Mouse (Mus musculus) MEL (cell line): ENCODE data around the gene Nt5c3b. TPM values are rescaled to one million over a fixed set of nuclear protein-coding genes. Genes with fewer than 3 reads are reported as not detected.

Source experiments
- DNase-seq: peaks from one replicate; pipeline ENCODE4 v3.0.0; 2011; ENCODE audit warnings: low read depth, low spot score
- H3K27ac ChIP-seq: 2 replicates; pipeline ENCODE4 v1.5.1; 2012; ENCODE audit warnings: low read depth, mild to moderate bottlenecking, control low read depth, low read length, moderate library complexity; ENCODE audit not compliant: control insufficient read depth
- H3K27me3 ChIP-seq, 2 experiments: fragments of 150-350 bp in 1 of 2; sonication (generic) in 1 of 2; 2 replicates each; pipeline ENCODE4 v1.6.1; 2012; ENCODE audit warnings: low read length in 2 of 2, mild to moderate bottlenecking in 2 of 2, improper control_type of control experiment in 1 of 2, moderate library complexity in 1 of 2; ENCODE audit not compliant: insufficient read depth in 2 of 2, control insufficient read depth in 1 of 2
- H3K36me3 ChIP-seq, 2 experiments: 2 replicates each; pipeline ENCODE4 v1.6.1; 2012 to 2014; ENCODE audit warnings: low read length in 2 of 2, improper control_type of control experiment in 1 of 2, inconsistent platforms in 1 of 2, mild to moderate bottlenecking in 1 of 2; ENCODE audit not compliant: insufficient read depth in 2 of 2, control insufficient read depth in 1 of 2
- H3K4me1 ChIP-seq, 2 experiments: fragments of 150-350 bp in 1 of 2; sonication (generic) in 1 of 2; 2 replicates each; pipeline ENCODE4 v1.6.1; 2012; ENCODE audit warnings: low read length in 2 of 2, improper control_type of control experiment in 1 of 2, mild to moderate bottlenecking in 1 of 2; ENCODE audit not compliant: insufficient read depth in 2 of 2, control insufficient read depth in 1 of 2
- H3K4me3 ChIP-seq, 2 experiments: fragments of 150-350 bp in 1 of 2; sonication (generic) in 1 of 2; 2 replicates each; pipeline ENCODE4 v1.5.1; 2012; ENCODE audit warnings: low read depth in 2 of 2, low read length in 2 of 2, mild to moderate bottlenecking in 2 of 2, moderate library complexity in 2 of 2, control low read depth in 1 of 2, improper control_type of control experiment in 1 of 2; ENCODE audit not compliant: control insufficient read depth in 1 of 2, insufficient read depth in 1 of 2
- H3K79me2 ChIP-seq: 2 replicates; pipeline ENCODE4 v1.6.1; 2012; ENCODE audit warnings: mild to moderate bottlenecking, low read length, moderate library complexity; ENCODE audit not compliant: control insufficient read depth, poor library complexity, insufficient read depth
- H3K9ac ChIP-seq: 2 replicates; pipeline ENCODE4 v1.6.1; 2012; ENCODE audit warnings: low read depth, mild to moderate bottlenecking, control low read depth, low read length, moderate library complexity; ENCODE audit not compliant: control insufficient read depth, poor library complexity, severe bottlenecking
- H3K9me3 ChIP-seq: fragments of 150-350 bp; sonication (generic); replicated peaks from 2 replicates; pipeline ENCODE4 v1.6.1; 2012; ENCODE audit warnings: mild to moderate bottlenecking, low read length, improper control_type of control experiment, moderate library complexity; ENCODE audit not compliant: insufficient read depth
- EP300 ChIP-seq, 2 experiments: IDR thresholded peaks; 2 replicates each; pipeline ENCODE4 v1.6.1; 2011; ENCODE audit warnings: improper control_type of control experiment in 2 of 2, low read length in 2 of 2, low read depth in 1 of 2, mild to moderate bottlenecking in 1 of 2
- ETS1 ChIP-seq: IDR thresholded peaks from 2 replicates; pipeline ENCODE4 v1.6.1; 2012; ENCODE audit warnings: low read depth, mild to moderate bottlenecking, inconsistent platforms, low read length, improper control_type of control experiment, moderate library complexity
- HCFC1 ChIP-seq: IDR thresholded peaks from 2 replicates; pipeline ENCODE4 v1.6.1; 2012; ENCODE audit warnings: low read depth, mild to moderate bottlenecking, inconsistent platforms, low read length, improper control_type of control experiment, moderate library complexity
- KAT2A ChIP-seq: conservative IDR thresholded peaks from 2 replicates; pipeline ENCODE4 v1.6.1; 2012; ENCODE audit warnings: low read depth, low read length, improper control_type of control experiment, inconsistent platforms
- MAZ ChIP-seq: IDR thresholded peaks from 2 replicates; pipeline ENCODE4 v1.6.1; 2012; ENCODE audit warnings: low read depth, mild to moderate bottlenecking, inconsistent platforms, low read length, improper control_type of control experiment
- MYB ChIP-seq: IDR thresholded peaks from 2 replicates; pipeline ENCODE4 v1.6.1; 2011; ENCODE audit warnings: mild to moderate bottlenecking, low read depth, low read length, improper control_type of control experiment
- NRF1 ChIP-seq: IDR thresholded peaks from 2 replicates; pipeline ENCODE4 v1.6.1; 2014; ENCODE audit warnings: low read depth, mild to moderate bottlenecking, inconsistent platforms, low read length, improper control_type of control experiment, moderate library complexity; ENCODE audit not compliant: poor library complexity, insufficient read depth, severe bottlenecking
- RAD21 ChIP-seq: IDR thresholded peaks from 2 replicates; pipeline ENCODE4 v1.6.1; 2011; ENCODE audit warnings: mild to moderate bottlenecking, low read depth, low read length, improper control_type of control experiment
- RCOR1 ChIP-seq: IDR thresholded peaks from 2 replicates; pipeline ENCODE4 v1.6.1; 2012; ENCODE audit warnings: low read depth, mild to moderate bottlenecking, inconsistent platforms, low read length, improper control_type of control experiment
- SMC3 ChIP-seq: IDR thresholded peaks from 2 replicates; pipeline ENCODE4 v1.6.1; 2011; ENCODE audit warnings: low read depth, low read length, improper control_type of control experiment
- TBP ChIP-seq: IDR thresholded peaks from 2 replicates; pipeline ENCODE4 v1.8.0; 2011; ENCODE audit warnings: low read depth, low read length, improper control_type of control experiment
- ZC3H11A ChIP-seq: IDR thresholded peaks from 2 replicates; pipeline ENCODE4 v1.6.1; 2012; ENCODE audit warnings: low read depth, mild to moderate bottlenecking, inconsistent platforms, low read length, improper control_type of control experiment
- ZKSCAN1 ChIP-seq: IDR thresholded peaks from 2 replicates; pipeline ENCODE4 v1.6.1; 2012; ENCODE audit warnings: low read depth, mild to moderate bottlenecking, inconsistent platforms, low read length, improper control_type of control experiment, moderate library complexity
- polyA plus RNA-seq, 2 experiments: library from polyadenylated mRNA; stranded (reverse) in 1 of 2; unstranded in 1 of 2; fragments of >175 nt in 1 of 2; fragments of >200 nt in 1 of 2; gene quantifications; 2 replicates each; pipeline versions ENCODE4 v1.2.1 to v1.2.4; 2012; ENCODE audit warnings: low replicate concordance in 2 of 2, low read depth in 1 of 2; ENCODE audit not compliant: insufficient read length in 2 of 2, insufficient read depth in 1 of 2, missing spikeins in 1 of 2
- total RNA-seq: library from RNA; depleted of rRNA; stranded (reverse); fragments of 300-350 nt; gene quantifications from 2 replicates; pipeline ENCODE4 v1.2.3, GENCODE M21; 2012

Gene Nt5c3b
- total and polyA plus RNA-seq, 3 experiments: 61.3 to 287 (median 79.2) TPM

- no peak for TF ChIP-seq HCFC1
- TF ChIP-seq ZKSCAN1: no peak
Observed at GRCm38 (mm10) chr11:100408076-100408834, 33.4 kb downstream of the Nt5c3b start (continued).

DNA sequence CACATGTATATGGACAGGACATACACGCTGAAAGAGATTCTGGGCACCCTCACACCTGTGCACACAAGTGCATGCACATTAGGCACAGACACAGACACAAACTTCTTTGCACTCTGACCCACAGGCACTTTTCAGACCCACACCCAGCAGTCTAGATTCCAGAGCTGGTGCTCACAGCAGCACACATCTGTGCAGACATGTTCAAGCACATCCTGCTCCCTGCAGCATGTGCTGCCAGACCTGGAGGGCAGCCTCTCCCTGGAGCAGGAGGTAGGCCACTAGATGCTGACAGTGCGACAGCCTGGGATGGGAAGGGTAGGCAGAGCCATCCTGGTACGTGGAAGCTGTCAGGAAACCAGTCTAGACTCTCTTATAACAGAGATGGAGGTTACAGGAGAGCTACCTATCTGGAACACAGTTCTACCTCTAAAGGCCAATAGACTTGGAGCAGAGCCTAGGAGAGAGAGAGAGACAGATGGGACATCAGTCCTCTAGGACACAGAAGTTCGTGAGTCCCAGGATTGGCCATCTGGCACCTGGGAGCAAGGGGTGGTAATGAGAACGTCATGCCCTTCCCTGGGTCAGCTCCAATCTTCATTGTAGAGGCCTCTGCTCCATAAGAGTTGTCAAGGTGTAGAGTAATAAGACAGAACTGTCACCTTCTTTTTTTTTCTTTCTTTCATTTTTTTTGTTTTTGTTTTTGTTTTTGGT, 34.5 kb downstream of the Nt5c3b start:
- Histone ChIP-seq H3K4me1 (peaks cover 4 to 10% of the 10 kb centered on the region in 2 experiments; a peak in 3 of 4 replicates), H3K36me3 (peaks cover 0 to 4% of the 10 kb centered on the region in 2 experiments; a peak in 1 of 4 replicates), H3K27me3 (no peaks in the 10 kb centered on the region; a peak in 1 of 4 replicates), H3K9ac (no peak overlapping the region), H3K4me3 (no peak overlapping the region), H3K9me3 (no peaks in the 10 kb centered on the region), H3K79me2 (no peaks in the 10 kb centered on the region), H3K27ac (no peak overlapping the region)
- no peak for DNase-seq
- no peak for TF ChIP-seq RAD21

GRCm38 (mm10) chr11:100406273-100406672, 35.3 kb downstream of the Nt5c3b start:
- no peak overlapping the region for H3K4me3 ChIP-seq
- no peaks in the 10 kb centered on the region for H3K9me3 ChIP-seq
- no peaks in the 10 kb centered on the region for H3K27me3 ChIP-seq
- no peak for DNase-seq
- H3K27ac ChIP-seq: no peak overlapping the region
- TF ChIP-seq ETS1 (no peak), ZKSCAN1 (no peak), ZC3H11A (no peak), RCOR1 (no peak), KAT2A (no peak), NRF1 (no peak), EP300 (IDR thresholded peaks at IDR 0.05; ENCODE audit: low read depth in 1 of 2, low read length in 2 of 2) (no peak), MAZ (no peak), RAD21 (no peak), TBP (no peak), SMC3 (no peak), MYB (no peak)
- TF ChIP-seq, all 39 proteins: peak for 0
- Histone ChIP-seq H3K9ac (no peak overlapping the region), H3K79me2 (no peaks in the 10 kb centered on the region), H3K4me1 (peaks cover 11 to 19% of the 10 kb centered on the region in 2 experiments), H3K36me3 (peaks cover 0 to 11% of the 10 kb centered on the region in 2 experiments; a peak in 2 of 4 replicates)
